Mouse (Mus musculus) heart, postnatal 0 days (tissue): ENCODE measurements at regions not wholly inside any gene's neighbourhood (a gene's known extent, or its start where the extent isn't known, plus 50 kb on each side); places are given as distances from the start of the nearest gene placed in this dataset.

Experiments
- CTCF ChIP-seq: IDR thresholded peaks from 2 replicates; pipeline ENCODE4 v1.5.1; 2016; ENCODE audit warnings: antibody characterized with exemption, control low read depth, low read depth
- EP300 ChIP-seq: IDR thresholded peaks from 2 replicates; pipeline ENCODE4 v1.6.1; 2016; ENCODE audit warnings: antibody characterized with exemption, low read depth

GRCm38 (mm10) chr3:128415568-128415967, 519.4 kb upstream of the Fam241a start:
- TF ChIP-seq CTCF (no peak), EP300 (no peak)
